Mouse (Mus musculus): ENCODE results near the gene Tradd.

DNA sequence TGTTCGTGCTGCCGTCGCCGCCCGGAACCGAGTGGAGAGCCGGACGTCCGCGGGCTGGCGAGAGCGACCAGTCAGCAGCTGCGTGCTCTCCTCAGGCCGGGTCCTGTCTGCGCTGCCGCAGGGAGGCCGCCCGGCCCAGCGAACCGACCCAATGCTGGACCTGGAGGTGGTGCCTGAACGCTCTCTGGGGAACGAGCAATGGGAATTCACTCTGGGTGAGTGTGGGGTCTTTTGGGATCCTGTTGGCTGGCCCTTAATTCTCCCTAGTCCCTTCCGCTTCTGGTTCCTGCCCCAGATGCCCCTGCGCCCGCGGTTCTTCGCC, 39.2 kb downstream of the Tradd start:
- no peak for TF ChIP-seq CTCF (IDR thresholded peaks at IDR 0.05)
- no peak for TF ChIP-seq EP300 (IDR thresholded peaks at IDR 0.05)

All from lung, postnatal 0 days (tissue).